ENCODE assay signal across 9 mouse cellular contexts in genomic region chr11:106273311-106273684, GRCm38 (mm10). TPM values are rescaled to one million over a fixed set of nuclear protein-coding genes. Genes with fewer than 3 reads are reported as not detected.
A peak's percentile ranks its signal among the peaks of the same experiment; 100 is the strongest.
DNase-seq lines count a peak whose midpoint lies in the region; ATAC-seq and TF ChIP-seq lines count a peak whose summit lies in the region.
"Had no signal": no experiment of that assay in that cellular context is flagged by ENCODE, and none has a peak within 500 bp of the region (broad histone marks: within the 10 kb centered on the region; RNA-seq: fewer than 3 reads in every experiment).

No protein-coding gene starts in this region.

- H3K4me2 ChIP-seq in lung, embryonic 15.5 days: peak overlapping the region; percentile 78
- peak overlapping the region; percentile 59 for H3K4me2 ChIP-seq in forebrain, embryonic 11.5 days (ENCODE audit: low read depth, low read length, severe bottlenecking)
- peak overlapping the region; percentile 94 for H3K4me2 ChIP-seq in limb, embryonic 13.5 days (replicated peaks)

- H3K4me3 ChIP-seq in lung, embryonic 15.5 days: peak overlapping the region; percentile 90
- H3K4me3 ChIP-seq in forebrain, embryonic 11.5 days (ENCODE audit: low read depth, low read length): peak overlapping the region; percentile 96
- peak overlapping the region; percentile 76 for H3K4me3 ChIP-seq in limb, embryonic 13.5 days
- H3K4me3 ChIP-seq in olfactory bulb, adult 2 months (ENCODE audit: insufficient read depth, low read depth, low read length): peak overlapping the region; percentile 77

- no peaks in the 10 kb centered on the region for H3K27me3 ChIP-seq in lung, embryonic 15.5 days
- no peaks in the 10 kb centered on the region; the same call in 1 of the 2 replicates for H3K27me3 ChIP-seq in forebrain, embryonic 11.5 days (ENCODE audit: control insufficient read depth, insufficient read depth, low read length)
- H3K27me3 ChIP-seq in limb, embryonic 13.5 days: no peaks in the 10 kb centered on the region; the same call in 1 of the 2 replicates

- peak overlapping the region; percentile 56 for H3K9ac ChIP-seq in lung, embryonic 15.5 days
- peak overlapping the region; percentile 52 for H3K9ac ChIP-seq in forebrain, embryonic 11.5 days (ENCODE audit: low read length)
- H3K9ac ChIP-seq in limb, embryonic 13.5 days: peak overlapping the region; percentile 65

- TF ChIP-seq POLR2A in olfactory bulb, adult 2 months (IDR thresholded peaks at IDR 0.05; ENCODE audit: insufficient read depth, low read depth, low read length): no peak

- TF ChIP-seq CTCF in olfactory bulb, adult 2 months (IDR thresholded peaks at IDR 0.05; ENCODE audit: insufficient read depth, low read depth, low read length): no peak

- H3K9me3 ChIP-seq in lung, embryonic 15.5 days: no peaks in the 10 kb centered on the region
- no peaks in the 10 kb centered on the region for H3K9me3 ChIP-seq in forebrain, embryonic 11.5 days (ENCODE audit: control insufficient read depth, low read length)
- no peaks in the 10 kb centered on the region for H3K9me3 ChIP-seq in limb, embryonic 13.5 days

- WGBS in lung, embryonic 15.5 days: 7% methylated on average over 16 of the region's 16 CpGs
- WGBS in forebrain, embryonic 11.5 days: 20% methylated on average over 16 of the region's 16 CpGs
- WGBS in limb, embryonic 13.5 days: 10% methylated on average over 16 of the region's 16 CpGs
- 13% methylated on average over 16 of the region's 16 CpGs for WGBS in olfactory bulb, adult 2 months

- DNase-seq in lung, postnatal 14 days: no peak
- no peak for DNase-seq in forebrain, embryonic 11.5 days (ENCODE audit: low spot score)
- DNase-seq in cerebellum, adult 18-20 months: no peak
- DNase-seq in T-cell, adult 2 months (ENCODE audit: low spot score): no peak
- DNase-seq in urinary bladder, postnatal 36 days (ENCODE audit: low spot score in 2 of 2): no peak

- peaks cover 62% of the 10 kb centered on the region for H3K4me1 ChIP-seq in lung, embryonic 15.5 days
- H3K4me1 ChIP-seq in forebrain, embryonic 11.5 days (replicated peaks; ENCODE audit: control insufficient read depth, insufficient read depth, low read length): peaks cover 8% of the 10 kb centered on the region
- peaks cover 63% of the 10 kb centered on the region for H3K4me1 ChIP-seq in limb, embryonic 13.5 days
- H3K4me1 ChIP-seq in olfactory bulb, adult 2 months (ENCODE audit: control insufficient read depth, insufficient read depth, low read length): peaks cover 21% of the 10 kb centered on the region

- ATAC-seq in lung, embryonic 15.5 days (ENCODE audit: borderline replicate concordance, extremely low read depth, low FRiP score, low TSS enrichment): no peak
- ATAC-seq in forebrain, embryonic 11.5 days (replicated peaks; ENCODE audit: low FRiP score): peak; percentile 35
- ATAC-seq in limb, embryonic 13.5 days (ENCODE audit: low FRiP score, low read depth): no peak

- H3K27ac ChIP-seq in lung, embryonic 15.5 days: peak overlapping the region; percentile 87
- peak overlapping the region; percentile 71; the same call in 1 of the 2 replicates for H3K27ac ChIP-seq in forebrain, embryonic 11.5 days (ENCODE audit: low read depth, low read length)
- peak overlapping the region; percentile 87 for H3K27ac ChIP-seq in limb, embryonic 13.5 days
- peak overlapping the region; percentile 67; the same call in 1 of the 2 replicates for H3K27ac ChIP-seq in olfactory bulb, adult 2 months (ENCODE audit: insufficient read depth, low read depth, low read length)

- H3K36me3 ChIP-seq in lung, embryonic 15.5 days: no peaks in the 10 kb centered on the region
- no peaks in the 10 kb centered on the region for H3K36me3 ChIP-seq in forebrain, embryonic 11.5 days (ENCODE audit: control insufficient read depth, insufficient read depth, low read length)
- no peaks in the 10 kb centered on the region; the same call in 1 of the 2 replicates for H3K36me3 ChIP-seq in limb, embryonic 13.5 days

RNA-seq across cellular contexts. Expression of gene Smarcd2, which starts 0.5 kb away (rescaled TPM):
- 79.1 and 81.6 TPM in 2 replicates for polyA plus RNA-seq in lung, embryonic 15.5 days (2015; fragmentation: Nextera tagmentation; extraction: Ambion mirVana)
- polyA plus RNA-seq in forebrain, embryonic 11.5 days (2014; fragmentation: Nextera tagmentation; extraction: Ambion mirVana): 27.2 and 27.7 TPM in 2 replicates
- polyA plus RNA-seq in limb, embryonic 13.5 days (2015; fragmentation: Nextera tagmentation; extraction: Ambion mirVana): 82.6 and 82.7 TPM in 2 replicates
- not detected in 2 replicates for polyA plus RNA-seq in olfactory bulb, adult 2 months (2012; ENCODE audit: insufficient read depth, insufficient read length, low replicate concordance, missing spikeins)

RNA-seq across cellular contexts. Expression of gene Tcam1, which starts 3.2 kb away (rescaled TPM):
- 0.23 and 0.24 TPM in 2 replicates for polyA plus RNA-seq in lung, embryonic 15.5 days (2015; fragmentation: Nextera tagmentation; extraction: Ambion mirVana)
- 0.15 and 0.29 TPM in 2 replicates for polyA plus RNA-seq in forebrain, embryonic 11.5 days (2014; fragmentation: Nextera tagmentation; extraction: Ambion mirVana)
- 0.34 and 0.43 TPM in 2 replicates for polyA plus RNA-seq in limb, embryonic 13.5 days (2015; fragmentation: Nextera tagmentation; extraction: Ambion mirVana)
- polyA plus RNA-seq in olfactory bulb, adult 2 months (2012; ENCODE audit: insufficient read depth, insufficient read length, low replicate concordance, missing spikeins): not detected in 2 replicates

RNA-seq across cellular contexts. Expression of gene Psmc5, which starts 17.3 kb away (rescaled TPM):
- polyA plus RNA-seq in lung, embryonic 15.5 days (2015; fragmentation: Nextera tagmentation; extraction: Ambion mirVana): 271 and 275 TPM in 2 replicates
- 368 and 384 TPM in 2 replicates for polyA plus RNA-seq in forebrain, embryonic 11.5 days (2014; fragmentation: Nextera tagmentation; extraction: Ambion mirVana)
- polyA plus RNA-seq in limb, embryonic 13.5 days (2015; fragmentation: Nextera tagmentation; extraction: Ambion mirVana): 320 and 338 TPM in 2 replicates
- not detected in 2 replicates for polyA plus RNA-seq in olfactory bulb, adult 2 months (2012; ENCODE audit: insufficient read depth, insufficient read length, low replicate concordance, missing spikeins)

RNA-seq across cellular contexts. Expression of gene Ftsj3, which starts 17.4 kb away (rescaled TPM):
- 50.2 and 54.1 TPM in 2 replicates for polyA plus RNA-seq in lung, embryonic 15.5 days (2015; fragmentation: Nextera tagmentation; extraction: Ambion mirVana)
- polyA plus RNA-seq in forebrain, embryonic 11.5 days (2014; fragmentation: Nextera tagmentation; extraction: Ambion mirVana): 70.1 and 71.1 TPM in 2 replicates
- polyA plus RNA-seq in limb, embryonic 13.5 days (2015; fragmentation: Nextera tagmentation; extraction: Ambion mirVana): 56.4 and 58.5 TPM in 2 replicates
- not detected in 2 replicates for polyA plus RNA-seq in olfactory bulb, adult 2 months (2012; ENCODE audit: insufficient read depth, insufficient read length, low replicate concordance, missing spikeins)

RNA-seq across cellular contexts. Expression of gene Gh, which starts 28.4 kb away (rescaled TPM):
- not detected in 2 replicates for polyA plus RNA-seq in lung, embryonic 15.5 days (2015; fragmentation: Nextera tagmentation; extraction: Ambion mirVana)
- polyA plus RNA-seq in forebrain, embryonic 11.5 days (2014; fragmentation: Nextera tagmentation; extraction: Ambion mirVana): not detected in 2 replicates
- not detected in 2 replicates for polyA plus RNA-seq in limb, embryonic 13.5 days (2015; fragmentation: Nextera tagmentation; extraction: Ambion mirVana)
- not detected in 2 replicates for polyA plus RNA-seq in olfactory bulb, adult 2 months (2012; ENCODE audit: insufficient read depth, insufficient read length, low replicate concordance, missing spikeins)
- polyA plus RNA-seq: brain, embryonic 14.5 days had no signal
